Mouse (Mus musculus): ENCODE measurements around the gene Pde10a.
A peak's percentile ranks its signal among the peaks of the same experiment; 100 is the strongest.
"Not testable (repeated sequence)": the region's sequence is repeated elsewhere in the genome, so short reads cannot be mapped to it uniquely, and the experiment has no call there.

Pde10a gene

DNA sequence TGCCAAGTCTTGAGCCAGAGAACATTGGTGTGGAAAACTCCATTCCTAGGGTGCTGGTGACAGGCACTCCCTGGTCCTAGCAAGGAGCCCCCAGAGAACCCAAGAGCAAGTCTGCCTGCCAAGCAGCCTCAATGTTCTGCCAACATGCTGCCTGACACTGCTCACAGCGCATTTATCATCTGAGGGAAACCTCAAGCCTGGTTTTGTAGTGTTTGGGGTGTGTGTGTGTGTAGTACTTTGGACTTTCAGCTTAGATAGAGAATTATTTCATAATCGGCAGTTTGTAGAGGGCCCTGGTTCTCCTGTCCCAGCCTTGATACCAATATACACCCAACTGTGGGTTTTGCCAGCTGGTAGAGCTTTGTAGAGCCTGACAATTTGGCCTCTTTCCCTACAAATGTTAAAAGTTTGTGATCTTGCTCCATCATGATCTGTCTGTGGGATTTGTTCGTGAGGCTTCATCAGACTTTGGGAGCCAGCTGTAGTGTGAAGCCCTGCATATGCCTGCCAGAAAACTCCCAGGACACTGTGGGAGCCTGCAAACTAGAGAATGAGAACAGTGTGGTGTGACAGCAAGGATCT, 127.6 kb downstream of the Pde10a start:
- peak; percentile 45 for DNase-seq

DNA sequence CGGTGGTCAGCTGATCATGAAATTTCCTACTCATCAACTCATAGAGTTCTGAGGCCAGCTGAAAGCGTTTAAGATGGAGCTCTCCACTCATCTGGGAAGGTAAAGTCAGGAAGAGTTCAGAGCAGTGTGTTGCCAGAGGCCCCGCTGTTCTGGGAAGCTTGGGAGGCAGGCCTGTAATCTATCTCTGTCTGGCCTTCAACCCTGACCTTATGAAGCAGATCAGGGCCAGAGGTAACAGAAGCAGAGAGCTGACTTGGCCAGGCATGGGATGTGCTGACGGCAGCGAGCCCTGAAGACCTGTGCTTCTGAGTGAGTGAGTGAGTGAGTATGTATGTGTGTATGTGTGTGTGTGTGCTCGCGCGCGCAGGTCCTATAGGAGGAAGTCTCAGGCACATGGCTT, 132.5 kb downstream of the Pde10a start:
- no peak for DNase-seq

DNA sequence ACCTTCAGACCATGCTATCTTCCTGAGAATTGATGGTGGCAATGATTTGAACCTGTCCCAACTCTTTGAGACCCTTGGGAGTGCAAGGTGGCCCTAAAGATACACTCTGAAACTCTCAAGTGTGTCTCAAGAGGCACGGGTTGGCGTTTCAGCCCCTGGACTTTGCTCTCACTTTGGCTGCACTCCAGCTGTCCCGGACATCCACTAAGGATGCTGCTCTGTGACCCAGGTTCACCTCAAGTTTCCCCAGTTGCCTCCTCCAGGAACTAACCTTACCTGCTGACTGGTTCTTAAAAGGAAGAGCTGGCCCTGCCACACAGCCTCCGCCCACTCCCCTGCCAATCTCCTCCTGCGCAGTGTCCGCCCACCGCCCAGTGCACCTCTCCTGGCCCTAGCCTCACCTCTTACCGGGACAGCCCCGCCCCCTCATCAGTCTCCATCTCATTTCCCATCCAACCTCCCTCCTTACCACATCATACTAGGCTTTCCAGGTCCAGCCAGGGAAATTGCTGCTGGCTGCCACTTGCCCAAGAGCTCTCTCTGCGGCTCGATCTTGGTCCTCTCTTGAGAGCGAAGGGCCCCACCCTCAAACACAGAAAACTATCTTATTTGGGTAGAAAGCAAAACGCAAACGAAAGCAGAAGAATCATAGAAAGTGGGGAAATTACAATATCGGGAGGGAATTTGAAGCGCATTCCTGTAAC, 133.7 kb downstream of the Pde10a start:
- no peak for DNase-seq

DNA sequence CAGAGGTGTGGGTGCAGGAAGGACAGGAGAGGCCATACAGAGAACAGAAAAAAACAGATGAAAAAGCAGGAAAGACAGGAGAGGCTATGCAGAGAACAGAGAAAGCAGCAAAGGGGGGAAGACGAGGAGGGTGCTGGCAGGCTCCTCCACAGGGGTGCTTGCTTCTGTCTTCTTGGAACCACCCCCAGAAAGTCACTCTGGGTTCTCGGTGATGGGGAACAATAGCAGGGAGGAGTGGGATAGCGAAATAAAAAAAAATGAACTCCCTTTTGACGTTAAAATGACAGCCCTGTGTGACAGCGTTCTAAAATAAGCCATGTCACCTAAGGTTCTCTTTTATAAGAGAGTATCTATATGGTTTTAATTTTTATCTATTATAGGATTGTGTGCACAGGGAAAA, 141.7 kb downstream of the Pde10a start:
- DNase-seq, result no peak

DNA sequence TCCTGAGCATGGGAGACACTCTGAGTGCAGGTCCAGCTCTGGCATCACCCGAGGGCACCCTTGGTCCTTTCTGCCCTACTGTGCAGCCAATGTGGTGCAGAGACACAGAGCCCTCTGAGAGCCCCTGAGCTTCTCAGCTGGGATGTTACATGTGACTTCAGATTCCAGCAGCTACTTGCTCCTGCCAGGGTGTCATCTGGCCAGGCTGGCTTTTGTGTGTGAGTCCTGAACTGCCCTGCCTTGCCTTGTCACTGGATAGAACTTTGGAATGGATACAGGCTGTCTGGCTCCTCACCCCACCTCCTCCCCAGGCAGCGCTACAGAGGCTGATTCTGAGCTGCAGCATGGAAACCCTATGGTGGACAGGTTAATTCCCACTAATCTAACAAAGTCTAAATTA, 149.5 kb downstream of the Pde10a start:
- DNase-seq, result no peak

DNA sequence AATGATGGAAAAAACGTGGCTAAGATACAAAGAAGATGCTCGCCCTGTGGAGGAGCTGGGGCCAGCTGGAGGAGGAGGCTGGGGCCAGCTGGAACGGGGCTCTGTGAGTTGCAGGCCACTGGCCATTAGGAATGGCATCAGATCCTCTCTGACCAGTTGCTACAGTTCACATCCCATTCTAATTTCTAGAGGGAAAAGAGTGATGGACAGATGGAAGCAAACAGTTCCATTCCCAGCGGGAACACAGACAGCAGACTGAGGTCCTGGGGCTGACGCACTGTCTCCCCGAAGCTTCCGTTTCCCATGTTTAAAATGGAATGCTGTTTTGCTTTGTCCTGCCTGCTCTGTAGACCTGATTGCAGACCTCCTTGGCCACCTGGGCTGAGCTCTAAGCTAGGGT, 161.2 kb downstream of the Pde10a start:
- DNase-seq, result peak; percentile 58

DNA sequence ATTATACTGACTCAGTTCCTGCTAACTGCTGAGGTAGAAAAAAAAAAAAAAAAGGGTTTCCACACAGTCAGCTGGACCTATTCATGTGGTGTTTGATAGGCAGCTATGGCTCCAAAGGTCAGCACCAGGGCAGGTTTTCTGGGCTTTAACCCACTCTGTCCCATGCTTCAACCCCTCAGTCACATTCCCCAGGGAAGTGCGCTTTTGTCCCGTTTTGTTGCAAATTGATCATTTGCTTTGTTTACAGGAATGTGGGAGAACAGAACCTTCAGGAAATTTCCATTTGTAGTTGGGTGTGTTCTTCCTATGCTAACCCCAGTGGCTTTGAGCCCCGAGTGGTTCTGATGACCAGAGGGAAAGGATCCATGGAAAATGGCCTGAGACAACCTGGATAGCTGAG, 162.9 kb downstream of the Pde10a start:
- DNase-seq, result no peak

DNA sequence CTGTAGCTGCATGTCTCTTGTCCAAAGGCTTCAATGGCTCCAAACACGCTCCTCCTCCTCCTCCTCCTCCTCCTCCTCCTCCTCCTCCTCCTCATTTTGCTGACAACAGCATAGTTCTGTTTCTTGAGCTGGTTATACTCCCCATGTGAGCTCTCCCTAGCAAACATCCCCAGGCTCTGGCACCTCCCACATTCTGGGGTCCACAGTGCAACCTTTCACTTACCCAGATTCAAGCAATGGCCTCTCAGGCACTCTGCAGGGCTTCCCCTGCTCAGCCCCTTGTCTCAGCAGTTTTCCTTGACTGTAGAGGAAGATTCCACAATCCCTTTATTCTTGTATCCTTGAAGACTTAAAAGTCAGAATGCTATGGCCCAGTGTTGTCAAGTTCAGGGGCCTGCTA, 173.1 kb downstream of the Pde10a start:
- no peak for DNase-seq

DNA sequence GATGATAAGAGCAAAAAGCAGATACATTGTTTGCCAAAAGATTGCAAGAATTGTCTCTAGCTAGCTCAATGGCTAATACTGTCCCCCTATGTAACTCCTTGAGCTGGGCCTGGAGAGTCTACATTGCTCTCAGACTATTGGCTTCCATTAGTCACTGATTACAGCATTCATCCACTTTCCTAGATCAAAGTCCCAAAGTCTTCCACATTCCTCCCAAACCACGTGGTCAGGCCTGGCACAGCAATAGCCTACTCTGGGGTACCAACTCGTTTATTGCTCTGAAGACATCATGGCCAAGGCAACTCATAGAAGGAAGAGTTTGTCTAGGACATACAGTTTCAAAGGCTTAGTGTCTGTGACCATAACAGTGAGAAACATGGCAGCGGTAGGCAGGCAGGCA, 173.6 kb downstream of the Pde10a start:
- no peak for DNase-seq

DNA sequence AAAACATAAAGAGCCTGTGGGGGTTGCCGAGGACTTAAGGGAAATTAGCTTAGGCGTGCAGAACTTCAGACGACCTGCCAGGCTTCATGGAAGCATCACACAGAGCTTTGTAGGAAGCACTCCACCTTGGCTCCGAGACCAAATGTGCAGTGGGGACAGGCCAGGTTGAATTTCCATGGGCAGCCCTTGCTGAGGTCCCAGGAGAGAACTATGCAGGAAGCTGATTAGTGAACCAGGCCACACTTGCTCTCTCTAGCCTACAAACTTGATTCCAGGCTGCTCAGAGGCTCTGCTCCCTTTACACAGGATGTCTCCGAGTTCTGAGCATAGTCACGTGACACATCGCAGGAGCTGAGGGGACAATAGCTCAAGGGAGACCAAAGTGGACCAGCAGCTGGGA, 175.9 kb downstream of the Pde10a start:
- peak; percentile 37 for DNase-seq

DNA sequence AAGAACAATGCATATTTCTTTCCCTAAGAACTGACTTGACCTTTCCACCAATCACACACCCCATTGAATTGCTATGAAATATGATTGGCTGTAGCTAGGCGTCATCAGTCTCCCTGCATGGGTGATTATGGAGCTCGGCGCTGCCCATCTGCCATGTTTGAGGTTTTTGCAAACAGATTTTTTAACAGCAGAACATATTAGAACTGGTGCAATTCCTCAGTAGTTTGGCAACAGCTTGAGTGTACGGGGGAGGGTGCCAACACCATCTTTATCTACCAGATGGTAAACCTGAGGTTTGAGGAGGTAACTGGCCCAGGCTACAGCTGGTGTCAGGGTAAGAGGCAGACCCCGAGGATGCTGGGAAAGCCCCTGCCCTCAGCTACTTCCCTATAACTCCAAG, 177.3 kb downstream of the Pde10a start:
- DNase-seq, result peak; percentile 89

DNA sequence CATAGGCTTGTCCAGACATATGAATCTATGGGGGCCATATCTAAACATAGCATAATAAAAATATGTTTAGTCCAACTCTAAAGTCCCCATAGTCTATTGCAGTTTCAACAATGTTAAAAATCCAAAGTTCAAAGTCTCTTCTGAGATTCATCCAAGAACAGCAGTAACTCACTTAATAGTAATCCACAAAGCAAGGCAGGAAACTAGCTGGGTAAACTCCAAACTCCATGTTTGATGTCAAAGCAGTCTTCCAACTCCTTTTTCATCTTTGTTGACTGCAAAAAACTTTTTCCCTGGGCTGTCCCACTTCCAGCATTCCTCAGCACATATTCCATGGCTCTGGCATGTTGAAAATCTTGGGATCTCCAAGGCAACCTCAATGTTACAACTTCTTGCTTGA, 182.8 kb downstream of the Pde10a start:
- no peak for DNase-seq

DNA sequence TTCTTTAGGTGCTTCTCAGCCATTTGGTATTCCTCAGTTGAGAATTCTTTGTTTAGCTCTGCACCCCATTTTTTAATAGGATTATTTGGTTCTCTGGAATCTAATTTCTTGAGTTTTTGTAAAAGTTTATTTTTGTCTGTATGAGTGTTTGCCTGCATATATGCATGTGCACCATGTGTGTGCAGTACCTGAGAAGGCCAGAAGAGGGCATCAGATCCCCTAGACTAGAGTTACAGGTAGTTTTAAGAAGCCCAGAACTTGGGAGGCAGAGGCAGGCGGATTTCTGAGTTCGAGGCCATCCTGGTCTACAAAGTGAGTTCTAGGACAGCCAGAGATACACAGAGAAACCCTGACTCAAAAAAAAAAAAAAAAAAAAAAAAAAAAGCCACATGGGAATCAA, 187.6 kb downstream of the Pde10a start:
- DNase-seq, result not testable (repeated sequence)

DNA sequence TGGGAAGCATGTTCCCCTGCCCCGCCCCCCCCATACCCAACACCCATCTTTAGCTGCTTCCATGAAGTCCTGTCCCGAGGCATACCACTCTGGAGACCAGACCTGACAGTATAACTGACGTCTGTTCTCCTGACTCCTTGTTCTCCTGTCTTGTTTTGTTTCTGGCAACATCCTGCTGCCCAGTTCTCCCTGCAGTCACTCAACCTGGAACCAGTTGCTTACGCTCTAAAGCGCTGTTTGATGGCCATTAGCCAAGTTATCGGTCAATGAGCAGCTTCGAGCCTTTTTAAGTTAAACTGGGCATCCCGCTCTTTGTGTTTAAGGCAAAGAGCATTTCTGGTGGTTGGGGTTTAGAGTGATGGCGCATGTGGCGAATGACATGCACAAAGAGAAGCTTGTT, 195.8 kb downstream of the Pde10a start:
- no peak for DNase-seq

DNA sequence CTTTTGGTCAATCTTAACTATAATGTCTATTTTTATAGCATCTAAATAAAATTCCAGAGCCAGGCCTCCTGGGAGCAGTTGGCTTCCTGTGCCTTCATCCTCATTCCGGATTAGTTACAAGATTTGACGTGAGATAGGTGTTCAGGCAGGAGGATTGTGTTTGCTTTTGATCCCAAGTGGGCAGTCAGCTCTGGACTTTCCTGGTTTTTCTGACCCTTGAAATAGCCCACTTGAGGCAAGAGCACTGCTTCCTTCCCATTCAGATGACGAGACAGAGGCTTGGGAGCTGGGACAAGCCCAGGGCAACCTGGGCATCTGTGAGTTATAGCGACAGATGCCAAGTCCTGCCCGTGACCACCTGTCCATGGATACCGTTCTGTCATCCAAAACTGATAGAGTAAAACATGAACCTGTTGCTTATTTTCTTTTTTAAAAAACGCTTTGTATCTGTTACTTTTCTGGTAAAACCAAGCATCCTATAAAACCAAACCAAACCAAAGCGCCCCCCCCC, 199.3 kb downstream of the Pde10a start:
- DNase-seq, result peak; percentile 82

DNA sequence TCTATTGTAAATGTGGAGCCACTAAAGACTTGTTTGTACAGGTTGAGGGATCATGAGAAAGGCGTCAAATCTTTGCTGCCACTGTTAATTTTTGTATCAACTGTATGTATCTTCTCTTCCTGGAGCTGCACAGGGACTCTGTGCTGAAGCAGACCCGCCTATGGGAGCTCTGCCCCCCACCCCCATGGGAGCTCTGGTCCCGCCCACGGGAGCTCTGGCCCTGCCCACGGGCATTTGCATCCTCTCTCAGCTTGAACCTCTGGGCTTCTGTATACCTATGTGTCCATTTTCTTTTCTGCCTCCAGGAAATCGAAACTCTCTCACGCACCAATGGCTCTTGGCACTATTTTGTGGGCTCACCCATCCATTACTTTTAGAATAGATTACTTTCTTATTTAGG, 203.5 kb downstream of the Pde10a start:
- no peak for DNase-seq

DNA sequence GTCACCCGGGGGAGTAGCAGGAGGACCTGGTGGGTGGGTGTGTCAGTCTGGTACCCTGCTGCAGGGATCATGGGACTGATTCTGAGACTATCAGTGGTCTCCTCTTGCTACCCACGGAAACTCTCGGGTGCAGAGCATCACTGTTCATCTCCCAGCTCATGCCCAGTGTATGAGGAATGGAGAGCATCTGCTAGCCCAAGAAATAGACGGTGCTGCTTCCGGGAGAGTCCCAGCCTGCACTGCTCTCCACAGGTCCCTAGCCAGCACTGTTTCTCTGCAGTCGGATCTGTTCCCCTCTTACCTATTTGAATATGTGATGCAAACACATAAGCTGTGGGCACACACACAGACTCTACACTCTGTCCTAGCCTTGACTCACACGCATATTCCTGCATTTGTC, 204.6 kb downstream of the Pde10a start:
- no peak for DNase-seq

DNA sequence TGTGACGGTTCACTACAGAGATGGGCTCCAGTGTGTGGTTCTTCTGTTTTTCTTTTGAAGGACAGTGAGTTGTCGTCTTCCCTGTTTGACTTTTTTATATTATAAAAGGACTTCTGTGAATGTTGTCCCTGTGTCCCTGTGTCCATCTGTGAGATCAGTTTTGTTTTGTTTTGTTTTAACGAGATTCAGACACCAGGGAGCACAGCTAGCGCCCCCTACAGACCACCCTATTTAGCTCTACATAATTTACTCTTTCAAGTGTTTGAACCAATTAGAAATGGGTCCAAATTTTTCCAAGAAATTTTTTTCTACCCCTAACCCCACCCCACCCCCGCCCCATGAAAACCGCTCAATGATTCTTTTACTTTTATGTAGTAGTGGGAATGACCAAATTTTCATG, 205.9 kb downstream of the Pde10a start:
- no peak for DNase-seq

DNA sequence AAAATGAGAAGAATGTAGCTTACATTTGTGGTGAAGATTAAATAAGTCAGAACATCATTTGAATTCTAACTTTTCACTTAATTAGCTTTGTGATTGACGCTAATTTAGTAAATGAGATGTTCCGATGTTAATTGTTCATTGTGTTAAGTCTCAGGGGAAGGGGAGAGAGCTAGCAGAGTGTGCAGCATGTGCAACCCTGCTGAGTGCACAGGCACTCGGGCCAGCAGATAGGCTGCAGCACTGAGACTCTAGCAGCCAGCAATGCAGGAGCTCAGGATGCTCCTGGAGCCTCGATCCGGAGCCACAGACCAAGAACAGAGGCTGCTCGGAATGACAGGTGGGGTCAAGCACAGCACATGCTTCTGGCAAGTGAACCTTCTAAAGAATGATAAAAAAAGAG, 211.1 kb downstream of the Pde10a start:
- no peak for DNase-seq

DNA sequence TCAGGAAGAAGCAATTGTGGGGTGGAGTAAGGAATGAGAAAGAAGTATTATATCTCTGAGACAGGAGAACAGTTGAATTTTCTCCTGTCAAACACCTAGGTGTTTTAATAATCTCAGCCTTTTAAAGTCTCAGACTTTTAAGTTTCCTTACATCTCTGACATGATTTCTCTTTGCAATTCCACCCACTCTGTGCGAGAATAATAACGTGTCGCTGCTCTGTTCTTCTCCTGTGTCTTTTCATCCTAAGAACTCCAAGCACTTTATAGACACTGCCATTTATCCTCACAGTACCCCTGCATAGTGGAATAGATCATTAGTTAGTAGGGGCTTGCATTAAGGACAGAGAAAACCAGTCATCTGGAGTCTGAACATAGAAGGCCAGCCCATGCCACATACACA, 217.6 kb downstream of the Pde10a start:
- no peak for DNase-seq

DNA sequence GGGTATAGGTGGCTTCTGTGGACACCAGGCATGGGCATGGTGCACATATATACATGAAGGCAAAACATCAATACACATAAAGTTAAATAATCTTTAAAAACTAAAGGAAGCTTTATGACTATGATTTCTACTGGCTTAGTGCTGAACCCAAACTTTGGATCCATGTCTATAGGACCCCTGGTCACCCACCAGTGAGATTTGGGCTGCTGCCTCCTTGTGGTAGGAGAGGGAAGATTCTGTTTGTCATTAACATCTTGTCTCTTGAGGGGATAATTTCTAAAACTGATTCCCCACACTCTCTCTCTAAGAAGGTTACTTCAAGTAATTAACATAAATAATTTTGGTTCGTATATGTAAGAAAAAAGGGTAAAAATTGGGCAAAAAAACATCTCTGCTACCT, 220.2 kb downstream of the Pde10a start:
- no peak for DNase-seq

DNA sequence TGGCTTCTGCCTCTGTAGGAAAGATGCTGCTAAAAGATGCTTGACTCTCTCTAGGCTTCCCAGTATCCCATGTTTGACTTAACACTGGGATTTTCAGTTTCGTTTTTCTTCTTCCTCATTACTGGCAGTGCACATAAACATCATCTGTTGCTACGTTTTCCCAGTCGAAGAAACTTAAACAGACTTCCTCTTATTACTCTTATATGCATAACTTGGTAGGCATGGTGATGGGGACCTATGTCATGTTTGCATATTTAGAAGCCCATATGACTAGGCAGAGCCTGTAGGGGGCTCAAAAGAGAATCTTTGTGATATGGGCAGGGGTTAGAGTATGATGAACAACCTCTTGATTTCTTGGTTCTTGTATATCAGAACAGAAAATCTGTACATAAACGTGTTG, 224.3 kb downstream of the Pde10a start:
- DNase-seq, result no peak

DNA sequence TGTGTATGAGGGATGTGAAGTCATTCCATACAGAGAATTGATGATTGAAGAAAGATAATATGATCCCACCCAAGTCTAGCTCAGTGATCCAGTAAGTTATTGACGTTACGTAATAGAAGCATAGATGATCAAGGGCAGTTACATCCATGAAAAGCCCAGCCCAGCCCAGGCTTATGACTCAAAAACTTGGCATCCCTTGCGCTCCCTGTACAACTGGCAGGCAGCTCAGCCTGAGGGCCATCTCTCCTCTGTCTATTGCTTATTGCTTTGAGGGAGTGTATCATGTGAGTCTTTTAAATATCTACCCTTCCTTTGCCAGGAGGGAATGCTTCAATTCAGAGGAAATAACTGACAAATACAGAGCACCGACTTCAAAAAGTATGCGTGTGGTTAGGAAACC, 232.4 kb downstream of the Pde10a start:
- DNase-seq, result no peak

DNA sequence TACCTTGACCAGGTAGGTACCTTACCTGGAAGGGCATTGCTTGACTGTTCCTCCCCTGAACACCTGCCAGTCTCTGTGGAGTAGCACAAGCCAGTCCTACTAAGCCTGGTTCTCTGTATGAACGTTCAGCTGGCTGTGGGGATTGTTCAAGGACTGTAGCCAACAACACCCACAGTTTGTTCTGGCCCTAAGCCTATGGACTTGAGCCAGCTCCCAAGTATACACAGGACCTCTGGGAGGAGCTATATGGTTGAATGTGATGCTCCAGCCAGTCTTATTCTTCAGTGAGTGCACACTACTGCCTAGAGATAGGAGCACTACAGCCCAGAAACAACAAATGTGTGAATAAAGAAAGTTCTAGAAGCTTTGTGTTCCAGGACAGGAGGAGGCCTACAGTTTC, 238.1 kb downstream of the Pde10a start:
- DNase-seq, result peak; percentile 64

DNA sequence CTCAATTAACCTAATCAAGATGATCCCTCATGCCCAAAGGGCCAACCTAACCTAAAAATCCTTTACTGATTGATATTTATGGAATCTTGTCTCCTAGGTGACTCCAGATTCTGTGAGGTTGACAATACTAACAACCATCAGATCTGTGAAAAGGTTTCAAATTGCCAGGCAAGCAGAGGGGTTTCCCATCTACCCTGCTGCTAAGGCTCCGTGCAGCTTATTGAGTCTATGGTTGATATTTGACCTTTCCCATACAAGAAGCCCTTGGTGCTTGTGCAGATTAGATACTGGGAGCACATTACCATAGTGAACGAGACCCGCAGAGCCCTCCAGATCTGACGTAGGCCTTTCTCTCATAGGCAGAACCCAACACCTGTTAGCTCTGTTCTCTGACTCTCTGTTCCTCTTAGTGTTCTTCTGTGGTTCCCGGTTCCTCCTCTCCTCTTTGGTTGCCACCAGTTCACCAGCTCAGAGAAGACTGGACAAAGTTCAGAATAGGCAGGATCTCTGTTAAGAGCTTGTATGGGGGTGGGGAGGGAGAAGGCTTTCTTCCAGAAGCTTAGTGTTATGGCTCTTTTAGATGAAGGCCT, 240.9 kb downstream of the Pde10a start:
- no peak for DNase-seq

All from cerebellum, adult 9-11 months (tissue).